Mouse (Mus musculus): Measurements from ENCODE around the gene Gpc1.

The Gpc1 gene

DNA sequence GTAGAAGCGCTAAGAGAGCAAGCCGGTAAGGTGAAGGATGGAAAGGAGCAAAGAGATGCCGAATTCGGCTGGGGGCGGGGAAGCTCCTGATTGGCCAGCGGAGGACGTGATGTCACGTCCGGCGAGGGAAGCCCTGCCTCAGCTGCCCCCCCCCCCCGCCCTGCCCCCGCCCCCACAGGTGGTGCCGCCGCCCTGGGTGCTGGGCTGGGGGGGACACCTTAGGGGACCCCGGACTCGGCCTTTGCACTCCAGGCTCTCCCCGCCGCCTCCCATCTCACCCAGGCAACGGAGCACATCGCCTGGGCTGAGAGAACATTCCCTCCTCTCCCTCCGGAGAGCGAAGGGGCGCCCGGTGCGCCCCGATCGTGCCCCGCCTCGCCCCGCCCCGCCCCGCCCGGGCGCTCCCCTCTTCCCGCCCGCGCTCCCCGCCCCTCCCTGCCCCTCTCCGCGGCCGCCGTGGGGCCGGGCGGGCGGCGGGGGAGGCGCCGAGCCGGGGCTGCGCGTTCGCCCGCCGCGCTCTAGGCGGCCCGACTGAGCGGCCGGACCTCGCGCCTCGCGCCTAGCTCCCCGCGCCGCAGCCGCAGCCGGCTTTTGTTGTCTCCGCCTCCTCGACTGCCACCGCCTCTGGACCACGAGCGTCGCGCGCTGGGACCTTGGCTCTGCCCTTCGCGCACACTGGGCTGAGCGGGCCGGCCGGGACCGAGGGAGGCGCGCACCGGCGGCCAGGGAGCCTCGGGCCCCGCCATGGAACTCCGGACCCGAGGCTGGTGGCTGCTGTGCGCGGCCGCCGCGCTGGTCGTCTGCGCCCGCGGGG, at the start of gene Gpc1:
Gene Gpc1, plus strand, starts transcription at position 458 of the 814 bp plus-strand sequence.
- in situ Hi-C loops (cut with MseI, MboI) = no loop called here

DNA sequence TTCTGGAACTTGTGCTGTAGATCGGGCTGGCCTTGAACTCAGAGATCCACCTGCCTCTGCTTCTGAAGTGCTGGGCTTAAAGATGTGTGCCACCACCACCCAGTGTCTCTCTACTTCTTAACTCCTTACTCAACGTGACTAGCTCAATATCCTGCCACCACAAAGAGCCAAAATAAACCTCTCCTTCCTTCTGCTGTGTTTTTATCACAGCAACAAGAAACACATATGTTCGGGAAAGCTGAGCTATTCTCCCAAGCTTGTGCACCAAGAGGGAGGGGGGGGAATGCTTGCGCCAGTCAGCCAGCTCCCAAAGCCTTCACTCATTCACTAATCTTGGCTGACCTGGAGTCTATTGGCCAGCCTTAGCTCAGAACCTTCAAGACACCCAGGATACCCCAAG, 49.6 kb upstream of the Gpc1 start:
- in situ Hi-C loops (cut with MseI, MboI) = no loop called here

DNA sequence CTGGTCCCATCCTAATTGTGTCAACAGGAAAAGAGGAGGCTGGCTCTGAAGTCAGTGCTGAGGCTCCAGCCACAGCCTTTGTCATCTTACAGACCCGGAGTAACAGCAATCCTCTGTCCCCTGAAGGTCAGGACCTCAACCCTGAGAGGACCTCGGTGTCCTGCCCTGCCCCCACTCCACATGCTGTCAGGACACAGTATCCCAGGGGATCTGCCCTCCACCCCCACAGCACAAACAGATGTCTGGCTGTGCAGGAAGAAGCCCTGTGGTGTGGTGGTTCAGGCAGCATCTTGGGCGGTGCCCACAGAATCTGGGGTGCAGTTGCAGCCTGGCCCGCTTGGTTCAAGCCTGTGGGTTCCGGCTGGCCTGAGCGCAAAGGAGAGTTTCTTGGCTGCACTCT, 48.9 kb upstream of the Gpc1 start:
- in situ Hi-C loops (cut with MseI, MboI) = no loop called here

DNA sequence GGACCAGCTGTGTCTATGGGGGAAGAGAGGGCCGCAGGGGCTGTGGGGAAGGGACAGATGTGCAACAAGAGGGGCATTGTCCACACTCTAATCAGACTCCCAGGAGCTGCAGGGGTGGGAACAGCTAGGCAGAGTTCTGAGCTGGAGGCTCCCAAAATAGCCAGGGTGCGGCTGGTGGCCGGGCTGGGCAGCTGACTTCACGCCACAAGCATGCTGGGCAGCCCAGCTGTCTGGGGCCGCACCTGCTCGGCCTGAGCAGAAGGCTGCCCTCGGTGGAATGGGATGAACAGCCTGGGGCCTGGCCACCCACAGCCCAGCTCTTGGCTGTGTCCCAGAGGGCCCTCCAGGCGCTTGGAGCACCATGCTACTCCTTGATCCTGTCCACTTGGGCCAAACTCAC, 44.2 kb upstream of the Gpc1 start:
- in situ Hi-C loops (cut with MseI, MboI) = no loop called here

DNA sequence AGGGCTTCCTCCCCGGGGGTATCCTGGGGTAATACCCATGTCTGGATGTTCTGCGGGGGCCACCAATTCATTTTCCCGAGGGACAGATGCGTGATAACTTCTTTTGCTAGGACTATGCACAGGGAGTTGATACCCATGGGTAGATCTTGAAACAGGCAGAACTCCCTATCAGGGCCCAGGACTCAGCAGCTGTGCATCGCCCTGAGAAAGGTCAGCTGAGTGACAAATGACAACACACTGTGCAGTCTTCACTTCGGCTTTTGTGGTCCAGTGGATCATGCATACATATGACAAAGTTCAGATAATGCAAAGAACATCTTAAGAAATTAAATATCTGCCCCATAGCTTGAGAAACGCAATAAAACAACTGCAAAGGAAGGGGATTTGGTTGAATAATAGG, 43.4 kb upstream of the Gpc1 start:
- in situ Hi-C loops (cut with MseI, MboI) = no loop called here

DNA sequence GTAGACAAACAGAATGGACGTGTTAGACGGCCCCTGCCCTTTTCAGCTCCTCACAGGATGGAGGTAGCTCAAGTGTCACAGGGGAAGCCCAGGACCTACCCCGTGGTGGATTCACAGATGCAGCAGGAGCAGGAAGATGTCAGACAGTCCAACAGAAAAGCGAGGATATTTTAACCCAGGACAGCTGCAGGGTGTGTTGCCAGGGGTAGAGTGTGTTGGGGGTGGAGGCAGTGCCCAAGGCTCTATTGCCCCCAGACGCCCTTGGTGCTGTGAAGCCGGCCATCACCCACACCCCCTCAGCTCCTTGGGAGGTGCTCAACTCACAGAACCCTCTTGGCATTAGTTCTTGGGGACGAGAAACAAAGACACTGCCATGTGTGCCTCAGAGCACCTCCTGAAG, 40.8 kb upstream of the Gpc1 start:
- in situ Hi-C loops (cut with MseI, MboI) = no loop called here

DNA sequence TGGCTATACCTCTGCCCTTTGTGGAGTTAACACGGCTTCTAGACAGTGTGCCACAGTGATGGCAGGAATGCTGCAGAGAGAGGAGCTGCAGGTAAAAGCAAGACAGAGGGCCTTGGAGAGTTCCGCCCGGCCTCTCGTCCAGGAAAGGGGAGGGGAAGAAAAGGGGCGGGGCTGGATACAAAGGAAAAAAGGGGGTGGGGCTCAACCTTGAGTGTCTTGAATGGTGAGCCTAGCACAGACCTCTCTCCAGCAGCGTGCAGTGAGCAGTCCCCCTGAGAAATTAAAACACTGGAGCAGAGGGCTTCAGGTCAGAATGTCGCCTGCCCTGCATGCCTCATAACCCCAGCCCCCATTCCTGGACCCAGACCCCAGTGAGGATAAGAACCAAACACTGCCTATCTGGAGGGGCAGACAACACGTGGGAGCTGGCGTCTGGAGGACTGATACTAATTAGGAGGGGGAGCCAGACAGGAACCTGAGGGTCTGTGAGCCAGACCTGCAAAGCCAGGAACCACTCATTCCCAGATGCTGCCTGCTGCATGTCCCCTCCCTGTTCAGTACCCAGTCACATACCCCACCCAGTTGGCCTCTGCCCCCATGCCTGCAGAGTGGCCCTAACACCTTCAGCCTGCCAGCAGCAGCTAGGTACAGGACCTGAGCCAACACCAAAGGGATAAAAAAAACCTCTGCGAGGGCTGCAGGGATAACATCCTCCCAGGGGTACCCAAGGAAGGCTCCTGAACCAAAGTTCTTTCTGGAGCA, 40.2 kb upstream of the Gpc1 start:
- in situ Hi-C loops (cut with MseI, MboI) = no loop called here

DNA sequence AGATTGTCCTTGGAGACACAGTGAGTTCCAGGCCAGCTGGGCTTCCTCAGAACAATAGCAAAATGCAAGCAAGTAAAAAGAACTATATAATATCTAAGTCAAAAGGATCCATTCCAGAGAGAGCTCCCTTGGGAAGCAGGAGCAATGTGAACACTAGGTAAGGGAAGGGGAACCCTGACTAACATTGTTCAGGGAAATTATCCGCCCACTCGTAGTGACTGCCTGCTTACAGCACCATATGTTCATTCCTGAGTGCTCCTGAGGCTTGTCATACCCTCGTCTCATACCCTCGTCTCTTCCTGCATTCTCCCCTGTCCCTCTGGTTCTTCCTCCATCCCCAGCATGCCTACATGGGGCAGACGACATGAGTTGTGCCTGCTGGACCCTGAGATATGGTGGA, 37.7 kb upstream of the Gpc1 start:
- in situ Hi-C loops (cut with MseI, MboI) = no loop called here

DNA sequence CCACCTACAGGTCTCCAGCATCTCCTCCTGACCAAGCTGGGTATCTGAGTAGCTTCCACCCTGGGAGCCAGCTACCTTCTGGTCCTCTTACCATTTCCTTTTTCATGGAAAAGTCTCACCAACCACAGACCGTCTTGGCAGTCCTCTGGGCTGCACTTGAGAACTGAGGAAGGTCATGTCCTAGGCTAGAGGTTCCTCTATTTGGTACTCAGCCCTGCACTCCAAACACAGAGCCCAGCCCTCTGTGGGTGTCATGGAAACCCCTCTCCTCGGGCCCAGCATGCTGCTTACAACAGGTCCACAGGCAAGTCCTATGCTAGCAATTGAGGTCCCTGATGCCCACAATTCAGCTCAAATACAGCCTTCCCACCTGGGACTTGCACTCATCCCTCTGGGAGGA, 33.0 kb upstream of the Gpc1 start:
- in situ Hi-C loops (cut with MseI, MboI) = no loop called here

DNA sequence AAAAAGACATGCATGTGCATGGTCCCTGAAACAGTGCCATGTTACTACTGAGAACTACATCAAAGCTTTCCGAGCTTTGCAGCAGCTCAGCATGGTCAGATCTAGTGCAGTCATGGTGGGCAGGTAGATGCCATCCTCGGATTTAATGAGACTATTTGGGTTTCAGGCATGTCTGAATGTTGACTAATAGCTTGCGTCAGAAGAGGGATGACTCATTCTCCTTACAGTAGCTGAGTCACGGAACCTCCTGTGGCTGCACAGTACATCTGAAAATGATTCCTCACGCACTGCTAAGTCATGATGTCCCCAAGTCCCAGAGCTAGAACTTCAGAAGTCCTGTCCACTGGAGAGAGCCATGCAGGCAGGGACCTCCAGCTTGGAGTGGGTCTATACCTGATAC, 31.8 kb upstream of the Gpc1 start:
- in situ Hi-C loops (cut with MseI, MboI) = no loop called here

DNA sequence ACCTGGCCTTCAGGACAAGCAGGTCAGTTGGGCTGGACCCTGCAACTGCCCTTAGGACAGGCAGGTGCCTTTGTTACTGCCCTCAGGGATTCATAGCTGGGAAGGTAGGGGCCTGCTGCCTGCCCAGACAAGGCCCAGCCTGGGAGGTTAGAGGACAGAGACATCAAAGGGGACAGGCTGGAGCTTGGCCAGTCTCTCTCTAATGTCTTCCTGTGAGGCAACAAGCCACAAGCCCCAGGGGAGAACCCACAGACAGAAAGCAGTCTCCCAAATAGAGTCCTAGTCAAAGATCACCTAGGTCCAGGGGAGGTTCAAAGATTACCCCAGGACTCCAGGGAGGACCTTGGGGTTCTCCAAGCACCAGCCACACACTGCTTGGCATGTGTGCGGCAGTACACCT, 29.1 kb upstream of the Gpc1 start:
- in situ Hi-C loops (cut with MseI, MboI) = no loop called here

DNA sequence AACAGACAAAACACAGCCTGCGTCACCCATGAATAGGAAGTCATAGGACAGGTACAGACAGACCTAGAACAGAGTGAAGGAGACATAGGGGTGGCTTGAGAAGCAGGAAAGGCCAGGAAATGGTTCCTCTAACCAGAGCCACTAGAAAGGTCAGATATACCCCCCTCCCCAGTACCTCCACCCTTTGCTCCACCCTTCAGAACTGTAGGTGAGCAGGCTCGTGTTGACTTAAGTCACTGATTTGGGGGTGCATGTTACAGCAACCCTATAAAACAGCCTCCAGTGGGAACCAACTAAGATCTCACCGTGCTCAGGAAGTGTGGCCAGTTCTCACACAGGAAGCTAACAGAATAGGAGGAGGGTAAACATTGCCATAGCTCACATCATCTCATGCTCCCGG, 28.1 kb upstream of the Gpc1 start:
- in situ Hi-C loops (cut with MseI, MboI) = no loop called here

DNA sequence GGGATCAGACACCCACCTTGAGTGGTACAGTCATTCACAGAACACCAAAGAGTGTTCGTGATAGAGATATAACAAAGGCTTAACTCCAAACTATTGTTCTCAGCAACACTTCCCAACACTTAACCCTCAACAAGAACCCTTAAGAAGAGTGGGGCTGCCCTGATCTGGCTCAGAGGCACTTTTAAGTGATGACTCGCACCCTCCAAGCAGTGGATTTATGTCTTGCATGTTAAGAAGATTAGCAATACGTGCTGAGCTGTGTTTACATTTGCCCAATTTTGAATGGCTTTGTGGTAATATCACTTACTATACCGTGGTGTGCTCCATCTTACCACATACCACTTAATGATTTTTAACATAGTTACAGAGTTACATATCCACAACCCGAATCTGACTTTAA, 26.3 kb upstream of the Gpc1 start:
- in situ Hi-C loops (cut with MseI, MboI) = no loop called here

DNA sequence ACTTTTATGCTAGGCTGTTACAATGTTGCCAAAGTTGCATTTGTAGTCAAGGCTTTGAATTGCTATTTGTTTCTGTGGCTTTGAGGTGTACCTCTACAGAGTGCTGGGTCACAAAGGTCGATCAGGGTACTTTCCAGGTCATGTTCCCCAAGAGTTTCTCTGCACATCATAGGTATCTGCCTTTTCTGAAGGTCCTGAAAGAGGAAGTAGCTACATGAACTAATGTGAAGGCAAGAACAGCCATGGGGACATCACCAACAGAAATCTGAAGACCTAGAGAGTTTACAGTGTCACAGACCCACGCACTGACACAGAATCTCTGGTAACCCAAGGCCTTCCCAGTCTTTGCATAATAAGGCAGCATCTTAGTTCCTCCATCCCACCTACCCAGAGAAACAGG, 25.6 kb upstream of the Gpc1 start:
- in situ Hi-C loops (cut with MseI, MboI) = no loop called here

DNA sequence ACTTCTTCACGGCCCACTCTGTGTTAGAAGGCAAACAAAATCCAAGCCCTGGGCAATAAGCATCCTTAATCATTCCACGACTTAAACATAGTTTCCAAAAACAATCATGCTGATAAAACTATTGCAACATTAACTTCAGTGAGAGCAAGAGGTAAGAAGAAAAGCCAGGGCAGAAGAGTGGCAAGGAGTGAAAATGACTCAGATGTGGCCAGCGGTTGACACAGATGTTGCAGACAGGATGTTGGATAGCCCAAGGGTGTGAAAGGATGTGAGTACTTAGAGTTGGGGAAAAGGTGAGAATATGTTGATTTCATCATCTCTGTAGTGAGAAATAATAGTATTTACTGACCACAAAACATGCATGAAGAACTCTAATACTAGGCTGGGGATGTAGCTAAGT, 24.7 kb upstream of the Gpc1 start:
- in situ Hi-C loops (cut with MseI, MboI) = no loop called here

DNA sequence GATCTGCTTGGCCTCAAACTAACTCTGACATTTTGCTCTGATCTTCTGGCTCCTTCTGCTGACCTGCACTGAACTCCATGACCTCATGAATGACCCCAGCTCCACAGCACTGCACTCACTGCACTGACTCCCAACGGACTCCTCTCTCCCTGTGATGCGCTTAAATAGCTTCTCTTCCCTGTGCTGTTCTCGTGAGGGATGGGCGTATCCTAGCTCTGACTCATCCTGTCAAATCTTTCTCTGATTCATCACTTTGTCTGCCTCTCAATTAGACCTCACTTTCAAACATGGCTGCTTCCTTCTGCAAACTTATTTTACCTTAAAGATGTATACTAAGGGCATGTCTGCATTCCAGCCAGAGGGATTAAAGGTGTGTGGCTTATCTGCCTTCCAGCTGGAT, 21.8 kb upstream of the Gpc1 start:
- in situ Hi-C loops (cut with MseI, MboI) = no loop called here

DNA sequence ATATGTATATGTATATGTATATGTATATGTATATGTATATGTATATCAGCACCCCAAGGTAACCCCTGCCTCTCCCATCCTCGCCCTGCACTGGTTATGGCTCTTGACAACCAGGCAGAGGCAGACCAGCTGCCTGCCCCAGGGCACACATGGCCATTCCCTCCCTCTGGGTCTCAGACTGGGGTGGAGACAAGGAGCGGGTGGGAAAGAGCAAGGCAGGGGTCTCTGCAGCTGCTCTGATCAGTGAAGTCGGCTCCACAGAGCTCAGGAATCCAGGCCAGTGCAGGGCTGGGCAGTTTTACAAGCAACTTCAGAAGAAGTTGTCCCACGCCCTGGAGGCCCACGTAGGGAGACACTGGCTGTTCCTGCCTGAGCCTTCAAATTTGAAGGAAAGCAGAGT, 17.1 kb upstream of the Gpc1 start:
- in situ Hi-C loops (cut with MseI, MboI) = no loop called here

DNA sequence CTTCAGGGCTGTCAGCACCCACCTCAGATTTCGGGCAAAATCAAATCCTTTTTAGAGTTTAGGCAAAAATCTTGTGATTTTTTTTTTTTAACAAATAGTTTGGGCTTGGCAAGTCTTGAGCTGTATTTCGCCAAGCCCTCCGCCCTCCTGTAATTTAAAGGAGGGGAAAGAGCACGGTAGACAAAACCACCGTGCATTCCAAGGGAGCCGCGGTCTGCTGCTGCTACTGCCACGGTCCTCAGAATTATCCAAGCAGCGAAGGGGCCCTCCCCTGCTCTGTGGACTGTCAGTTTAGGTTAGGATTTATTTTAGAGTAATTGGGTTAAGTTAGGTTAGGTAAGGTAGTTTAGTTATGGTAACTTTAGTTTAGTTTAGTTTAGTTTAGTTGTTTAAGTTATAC, 16.3 kb upstream of the Gpc1 start:
- in situ Hi-C loops (cut with MseI, MboI) = no loop called here

DNA sequence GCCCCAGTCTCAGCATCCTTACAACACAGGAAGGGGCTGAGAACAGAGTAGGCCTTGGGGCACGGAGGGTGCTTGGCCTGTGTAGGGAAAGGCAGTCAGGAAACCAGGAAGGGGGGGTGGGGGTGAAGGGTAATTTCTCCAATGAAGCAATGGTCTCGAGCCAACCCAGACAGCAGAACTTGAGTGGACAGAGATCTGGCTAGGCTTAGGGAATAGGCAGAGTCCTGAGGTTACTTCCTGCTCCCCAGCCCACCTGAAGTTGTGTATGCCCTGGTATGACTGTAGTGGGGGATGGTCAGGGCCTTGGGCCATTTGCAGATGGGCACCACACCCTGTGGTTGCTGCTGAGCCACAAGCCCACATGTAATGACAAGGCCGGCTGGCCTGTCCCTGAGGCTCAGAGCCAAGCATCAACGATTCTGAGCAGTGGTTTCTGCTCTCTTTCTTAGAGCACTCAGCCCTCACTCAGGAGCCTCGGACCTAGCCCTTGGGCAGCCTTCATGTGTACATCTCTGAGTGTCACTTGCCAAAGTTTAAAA, 15.6 kb upstream of the Gpc1 start:
- in situ Hi-C loops (cut with MseI, MboI) = no loop called here

DNA sequence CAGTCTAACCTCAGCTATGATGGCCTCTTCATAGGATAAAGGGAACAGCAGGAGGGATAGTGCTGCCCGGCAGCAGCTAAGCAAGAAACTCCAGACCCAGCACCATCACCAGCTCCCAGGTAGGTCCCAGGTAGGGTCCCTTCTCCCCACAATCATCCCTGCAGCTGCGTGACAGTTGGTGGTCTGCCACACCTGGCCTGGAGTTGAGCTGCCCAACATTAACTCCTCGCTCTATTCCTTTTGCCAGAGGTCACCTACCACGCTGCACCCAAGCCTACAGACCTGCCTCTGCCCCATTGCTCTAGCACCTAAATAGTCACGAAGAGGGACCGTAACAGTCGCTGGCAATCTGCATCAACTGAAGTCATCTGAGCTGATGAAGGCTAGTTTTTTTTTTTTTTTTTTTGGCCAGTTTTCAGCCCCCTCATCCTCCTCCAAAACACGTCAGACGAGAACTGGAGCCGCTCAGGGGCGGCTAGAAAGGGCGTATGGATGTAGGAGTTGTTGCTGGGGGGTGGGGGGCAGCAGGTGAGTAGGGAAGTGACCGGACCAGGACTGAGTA, 738 bp upstream of the Gpc1 start:
- in situ Hi-C loops (cut with MseI, MboI) = no loop called here

DNA sequence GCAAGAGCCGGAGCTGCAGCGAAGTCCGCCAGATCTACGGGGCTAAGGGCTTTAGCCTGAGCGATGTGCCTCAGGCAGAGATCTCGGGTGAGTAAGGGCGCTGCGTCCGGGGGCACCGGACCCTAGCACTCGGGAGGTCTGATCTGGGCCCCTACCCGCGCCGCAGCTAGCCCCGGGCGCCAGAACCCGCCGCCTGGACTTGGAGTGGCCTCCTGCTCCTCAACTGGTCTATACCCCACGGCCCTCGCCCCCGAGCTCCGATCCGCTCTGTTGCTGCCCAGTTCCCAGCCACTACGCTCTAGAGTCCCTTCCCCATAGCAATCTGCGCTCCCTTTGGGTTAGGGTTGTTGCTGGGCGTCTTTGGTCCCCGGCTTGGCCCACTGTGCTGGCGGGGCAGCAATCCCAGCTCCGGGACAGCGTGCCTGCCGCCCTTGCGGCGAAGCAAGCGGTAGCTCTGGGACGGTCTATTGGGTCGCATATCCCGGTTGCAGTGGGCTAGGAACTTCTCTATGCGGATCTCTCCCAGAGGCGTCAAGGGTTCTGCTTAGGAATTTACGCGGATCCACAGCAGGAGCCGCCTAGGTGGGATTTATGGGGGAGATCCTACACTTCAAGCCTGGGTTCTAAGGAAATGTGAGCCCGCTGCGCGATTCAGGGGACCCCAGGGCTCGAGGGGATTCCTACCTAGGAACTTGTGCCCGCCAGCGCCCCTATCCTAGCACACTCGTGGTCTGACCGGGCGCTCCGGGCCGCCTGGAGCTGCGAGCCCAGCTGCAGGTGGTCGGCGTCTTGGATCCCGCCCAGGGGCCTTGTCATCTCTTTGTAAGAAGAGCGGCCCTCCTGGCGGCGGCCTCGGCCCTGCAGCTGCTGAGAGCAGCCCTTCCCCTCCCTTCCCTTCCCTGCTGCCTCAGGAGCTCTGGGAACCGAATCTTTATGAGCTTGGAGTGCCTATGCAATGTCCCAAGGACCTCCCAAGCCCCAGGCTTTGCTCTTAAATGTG, 866 bp downstream of the Gpc1 start:
- in situ Hi-C loops (cut with MseI, MboI) = no loop called here

All from mouse trophoblast stem cell (cell line).